Mouse (Mus musculus) stomach, postnatal 0 days (tissue): ENCODE measurements around the gene Ctnna3.

ENCODE experiments used
- CTCF ChIP-seq: IDR thresholded peaks from 2 replicates; pipeline ENCODE4 v1.5.1; 2016; ENCODE audit warnings: antibody characterized with exemption, low read depth, mild to moderate bottlenecking, moderate library complexity
- EP300 ChIP-seq: optimal IDR thresholded peaks from 2 replicates; pipeline ENCODE3; 2016; ENCODE audit warnings: antibody characterized with exemption

DNA sequence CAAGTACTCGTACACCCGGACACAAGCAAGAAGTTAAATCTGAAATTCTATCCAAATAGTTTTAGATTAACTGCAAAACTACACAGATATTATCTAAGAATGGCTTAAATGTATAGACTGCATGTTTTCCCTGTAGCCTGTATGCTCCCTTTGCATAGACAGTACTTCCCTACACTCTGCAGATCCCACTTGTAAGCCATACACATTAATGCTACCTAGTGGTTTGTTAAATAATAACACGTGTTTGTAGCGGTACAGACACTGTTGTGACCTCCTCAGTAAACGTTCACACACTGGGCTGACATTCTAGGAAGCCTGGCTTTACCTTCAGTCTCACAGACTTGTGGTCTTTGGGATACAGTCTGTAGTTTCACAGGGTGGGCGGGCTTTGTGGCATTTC lies 112.6 kb downstream of the Ctnna3 start:
- no peak for TF ChIP-seq CTCF
- no peak for TF ChIP-seq EP300
